Mouse (Mus musculus) heart, embryonic 13.5 days (tissue): ENCODE data around the gene Nr3c2. TPM values are rescaled to one million over a fixed set of nuclear protein-coding genes. Genes with fewer than 3 reads are reported as not detected.

Source experiments
- ATAC-seq: fragments of 200-750 bp; cut with Nextera tagmentation; 2 replicates; pipeline ENCODE4 v1.8.0; 2017; ENCODE audit warnings: moderate TSS enrichment; ENCODE audit not compliant: insufficient number of reproducible peaks, low FRiP score, low TSS enrichment; ENCODE audit errors: extremely low read depth
- H3K27ac ChIP-seq: fragments of 300-500 bp; sonication (generic); replicated peaks from 2 replicates; pipeline ENCODE4 v1.5.1; 2015; ENCODE audit warnings: moderate library complexity, mild to moderate bottlenecking, inconsistent platforms
- H3K27me3 ChIP-seq: fragments of 300-500 bp; sonication (generic); replicated peaks from 2 replicates; pipeline ENCODE4 v1.6.1; 2015; ENCODE audit warnings: mild to moderate bottlenecking, inconsistent platforms
- H3K36me3 ChIP-seq: fragments of 300-500 bp; sonication (generic); 2 replicates; pipeline ENCODE4 v1.6.1; 2015; ENCODE audit warnings: mild to moderate bottlenecking, inconsistent platforms
- H3K4me1 ChIP-seq: fragments of 300-500 bp; sonication (generic); 2 replicates; pipeline ENCODE4 v1.6.1; 2015; ENCODE audit warnings: inconsistent platforms
- H3K4me2 ChIP-seq: fragments of 300-500 bp; sonication (generic); 2 replicates; pipeline ENCODE4 v1.6.1; 2015; ENCODE audit warnings: inconsistent platforms, mild to moderate bottlenecking, moderate library complexity
- H3K4me3 ChIP-seq: fragments of 300-500 bp; sonication (generic); 2 replicates; pipeline ENCODE4 v1.5.1; 2015; ENCODE audit warnings: moderate library complexity, mild to moderate bottlenecking, inconsistent platforms
- H3K9ac ChIP-seq: fragments of 300-500 bp; sonication (generic); 2 replicates; pipeline ENCODE4 v1.6.1; 2015; ENCODE audit warnings: inconsistent platforms, mild to moderate bottlenecking, moderate library complexity
- H3K9me3 ChIP-seq: fragments of 300-500 bp; sonication (generic); 2 replicates; pipeline ENCODE4 v1.6.1; 2016; ENCODE audit warnings: inconsistent platforms
- WGBS: fragments of 180-500 bp; shearing (Covaris S2); methylation state at CpG from one replicate; pipeline ENCODE4 v1.1.7; 2015; ENCODE audit warnings: mixed read lengths; 5-methylcytosine and 5-hydroxymethylcytosine counted together
- polyA plus RNA-seq: library from polyadenylated mRNA; unstranded; fragments of >200 nt; fragmentation: Nextera tagmentation; extraction: Ambion mirVana; gene quantifications from 2 replicates; pipeline ENCODE4 v1.2.1, GENCODE M21; 2015

Nr3c2 gene
- polyA plus RNA-seq, 1 experiment from 2014 or later = 3.2 TPM

DNA sequence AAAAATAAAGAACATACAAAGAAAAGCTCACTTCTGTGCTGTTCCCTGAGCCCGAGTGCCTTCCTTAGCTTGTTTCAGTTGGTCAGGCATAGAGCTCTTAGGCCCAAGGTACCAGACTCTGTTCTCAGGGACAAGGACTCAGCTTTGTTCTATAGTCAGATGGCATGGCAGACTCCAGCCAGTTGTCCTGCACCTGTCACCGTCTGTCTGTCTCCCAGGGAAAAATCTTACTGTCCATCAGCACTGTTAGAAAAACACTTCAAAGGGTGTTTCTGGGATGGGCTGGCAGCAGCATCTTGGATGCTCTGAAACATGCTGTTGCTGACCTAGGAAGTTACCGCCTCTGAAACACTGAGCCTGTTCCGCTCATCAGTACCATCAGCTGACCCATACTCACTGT is 78.7 kb downstream of the Nr3c2 start:
- ATAC-seq = no peak

DNA sequence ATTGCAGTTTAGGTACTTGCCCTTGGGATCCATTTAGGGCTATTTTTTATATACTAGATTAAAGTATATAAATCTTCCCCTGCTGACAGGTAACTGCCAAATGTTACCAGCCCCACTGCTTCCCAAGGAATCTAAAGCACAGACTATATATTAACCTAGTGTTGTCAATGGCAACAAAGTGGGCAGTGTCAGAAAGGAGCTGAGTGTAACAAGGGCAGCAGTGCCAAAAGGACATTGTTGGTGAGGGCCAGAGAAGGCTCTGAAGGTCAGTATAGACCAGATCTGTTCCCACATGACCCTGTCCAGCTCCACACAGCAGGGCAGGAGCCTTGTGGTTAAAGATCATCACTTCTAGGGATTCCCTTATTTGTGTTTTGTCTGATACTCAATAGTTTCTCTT is 84.8 kb downstream of the Nr3c2 start:
- Histone ChIP-seq H3K27ac (no peak overlapping the region), H3K9ac (no peak overlapping the region), H3K4me2 (no peak overlapping the region), H3K9me3 (peaks cover 5% of the 10 kb centered on the region; the same call in 1 of the 2 replicates), H3K4me1 (peaks cover 8% of the 10 kb centered on the region; the same call in 1 of the 2 replicates), H3K36me3 (no peaks in the 10 kb centered on the region), H3K4me3 (no peak overlapping the region), H3K27me3 (no peaks in the 10 kb centered on the region)
- no peak for ATAC-seq

More for the DNA sequence above, 78.7 kb downstream of the Nr3c2 start:
- H3K4me1 ChIP-seq = peaks cover 6% of the 10 kb centered on the region
- H3K4me3 ChIP-seq = no peak overlapping the region
- WGBS = 79% methylated on average over 4 of the region's 4 CpGs
- no peaks in the 10 kb centered on the region for H3K27me3 ChIP-seq
- H3K9me3 ChIP-seq = peaks cover 5% of the 10 kb centered on the region; the same call in 1 of the 2 replicates
- H3K27ac ChIP-seq = no peak overlapping the region
- H3K36me3 ChIP-seq = no peaks in the 10 kb centered on the region
- no peak overlapping the region for H3K4me2 ChIP-seq
- no peak overlapping the region for H3K9ac ChIP-seq

DNA sequence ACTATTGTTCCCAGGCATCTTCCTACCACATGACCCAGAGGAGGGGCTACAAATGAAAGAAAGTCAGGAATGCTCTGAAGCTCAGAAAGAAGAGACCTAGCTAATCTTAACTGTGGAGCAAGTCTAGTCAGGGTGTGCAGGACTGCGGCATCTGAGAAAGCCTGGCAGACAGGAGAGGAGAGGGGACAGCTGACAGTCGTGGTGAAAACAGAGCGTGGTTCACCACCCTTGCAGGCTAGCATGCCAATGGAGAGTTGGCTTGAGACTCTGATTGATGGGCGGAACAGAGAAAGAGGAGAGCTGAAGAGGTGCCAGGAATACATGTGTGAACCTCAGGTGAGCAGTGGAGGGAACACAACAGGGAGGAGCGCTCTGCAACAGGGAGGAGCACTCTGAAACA is 85.6 kb downstream of the Nr3c2 start:
- 66% methylated on average over 5 of the region's 5 CpGs for WGBS
- no peak overlapping the region for H3K27ac ChIP-seq
- ATAC-seq = no peak

DNA sequence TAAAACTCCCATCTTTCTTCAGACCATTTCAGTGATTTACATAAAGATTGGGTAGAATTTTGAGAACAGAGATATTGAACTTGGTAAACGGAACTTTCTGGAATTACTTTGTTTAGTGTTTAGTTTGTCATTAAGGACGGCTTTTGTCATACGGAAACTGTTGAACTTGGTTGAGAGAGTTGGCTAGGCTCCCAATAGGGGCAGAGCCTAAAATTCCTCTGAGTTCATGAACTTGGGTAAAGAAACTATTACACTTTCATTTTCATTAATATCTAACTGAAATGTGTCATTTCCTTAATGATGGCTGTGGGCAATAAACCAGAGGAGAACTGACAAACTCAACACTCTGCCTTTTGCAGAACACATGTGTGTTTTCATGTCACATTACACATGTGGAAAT is 88.6 kb downstream of the Nr3c2 start:
- H3K36me3 ChIP-seq = no peaks in the 10 kb centered on the region
- H3K9me3 ChIP-seq = no peaks in the 10 kb centered on the region
- WGBS = 69% methylated on average over 3 of the region's 3 CpGs
- no peak overlapping the region for H3K9ac ChIP-seq
- H3K27ac ChIP-seq = no peak overlapping the region
- peaks cover 8% of the 10 kb centered on the region; the same call in 1 of the 2 replicates for H3K4me1 ChIP-seq
- no peak overlapping the region for H3K4me3 ChIP-seq
- H3K4me2 ChIP-seq = no peak overlapping the region
- ATAC-seq = no peak
- no peaks in the 10 kb centered on the region for H3K27me3 ChIP-seq

More for the DNA sequence above, 85.6 kb downstream of the Nr3c2 start:
- Histone ChIP-seq H3K4me2 (no peak overlapping the region), H3K4me3 (no peak overlapping the region), H3K9me3 (peaks cover 5% of the 10 kb centered on the region; the same call in 1 of the 2 replicates), H3K9ac (no peak overlapping the region), H3K4me1 (peaks cover 8% of the 10 kb centered on the region; the same call in 1 of the 2 replicates), H3K36me3 (no peaks in the 10 kb centered on the region), H3K27me3 (no peaks in the 10 kb centered on the region)

DNA sequence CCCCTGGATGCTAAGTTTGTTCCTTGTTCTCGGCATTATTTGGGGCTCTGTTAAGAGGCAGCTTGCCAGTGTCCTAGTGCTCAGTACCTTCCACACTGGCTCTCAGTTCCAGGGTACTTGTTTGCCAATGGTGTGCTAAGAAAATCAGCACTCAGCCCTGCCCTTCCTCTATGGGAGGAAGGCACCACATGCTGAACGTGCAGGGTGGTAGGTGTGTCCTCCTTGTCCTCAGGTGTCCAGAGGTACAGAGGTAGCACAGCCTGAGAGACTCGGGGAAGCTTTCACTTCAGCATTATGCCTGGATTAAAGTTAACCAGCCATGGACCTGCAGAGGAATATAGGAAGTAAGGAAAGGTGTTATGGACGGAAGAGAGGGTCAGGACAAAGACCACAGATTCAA is 99.0 kb downstream of the Nr3c2 start:
- no peak overlapping the region for H3K4me3 ChIP-seq
- no peaks in the 10 kb centered on the region for H3K27me3 ChIP-seq
- ATAC-seq = no peak
- H3K36me3 ChIP-seq = no peaks in the 10 kb centered on the region
- no peaks in the 10 kb centered on the region for H3K4me1 ChIP-seq
- H3K4me2 ChIP-seq = no peak overlapping the region
- no peaks in the 10 kb centered on the region; the same call in 1 of the 2 replicates for H3K9me3 ChIP-seq
- no peak overlapping the region for H3K9ac ChIP-seq
- 66% methylated on average over 4 of the region's 4 CpGs for WGBS
- no peak overlapping the region for H3K27ac ChIP-seq

DNA sequence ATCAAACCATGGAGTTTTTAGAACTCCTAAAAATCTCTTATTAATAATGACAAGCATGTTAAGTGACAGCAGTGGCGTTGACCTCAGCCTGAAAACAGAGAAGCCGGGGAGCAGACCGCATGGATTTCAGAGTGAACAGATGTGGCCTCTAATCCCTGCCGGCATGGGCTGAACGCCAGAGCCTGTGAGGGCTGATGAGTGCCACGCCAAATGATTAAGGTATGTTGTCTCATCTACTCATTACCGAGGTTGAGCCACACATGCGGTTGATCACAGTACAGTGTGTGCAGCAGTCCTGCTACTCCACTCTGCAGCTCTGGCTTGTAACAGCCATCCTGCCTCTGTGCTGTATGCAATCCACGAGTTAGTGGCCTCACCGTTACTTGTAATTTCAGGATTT is 110.2 kb downstream of the Nr3c2 start:
- H3K36me3 ChIP-seq = no peaks in the 10 kb centered on the region
- no peaks in the 10 kb centered on the region for H3K27me3 ChIP-seq
- no peak overlapping the region for H3K4me3 ChIP-seq
- ATAC-seq = no peak
- no peak overlapping the region for H3K9ac ChIP-seq
- no peaks in the 10 kb centered on the region for H3K4me1 ChIP-seq
- H3K9me3 ChIP-seq = no peaks in the 10 kb centered on the region
- H3K27ac ChIP-seq = no peak overlapping the region
- no peak overlapping the region for H3K4me2 ChIP-seq
- WGBS = 62% methylated on average over 10 of the region's 10 CpGs

DNA sequence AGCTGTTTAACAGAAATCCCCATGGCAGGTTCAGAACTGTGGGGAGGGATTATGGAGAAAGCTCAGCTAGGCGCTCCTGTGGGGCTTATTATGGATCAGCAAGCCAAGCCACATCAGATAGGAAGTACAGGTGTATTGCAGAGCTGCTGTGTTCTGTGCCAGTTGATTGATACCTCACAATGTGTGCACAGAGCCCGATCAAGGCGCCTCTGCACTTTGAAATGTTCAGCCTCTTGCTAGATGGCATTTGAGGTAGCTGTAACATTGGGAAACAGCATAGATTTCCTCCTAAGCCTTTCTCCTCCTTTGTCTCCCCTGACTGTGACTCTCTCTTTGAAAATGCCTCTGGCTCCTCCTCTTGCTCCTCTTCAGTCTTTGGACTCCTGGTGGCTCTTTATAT is 112.7 kb downstream of the Nr3c2 start:
- no peak overlapping the region for H3K9ac ChIP-seq
- H3K9me3 ChIP-seq = 0 out of 2 replicates have a peak, but pooled peaks cover 3% of the 10 kb centered on the region
- ATAC-seq = no peak
- H3K4me2 ChIP-seq = no peak overlapping the region
- no peaks in the 10 kb centered on the region for H3K36me3 ChIP-seq
- 61% methylated on average over 3 of the region's 3 CpGs for WGBS
- no peak overlapping the region for H3K27ac ChIP-seq
- H3K27me3 ChIP-seq = no peaks in the 10 kb centered on the region
- no peaks in the 10 kb centered on the region for H3K4me1 ChIP-seq
- no peak overlapping the region for H3K4me3 ChIP-seq

DNA sequence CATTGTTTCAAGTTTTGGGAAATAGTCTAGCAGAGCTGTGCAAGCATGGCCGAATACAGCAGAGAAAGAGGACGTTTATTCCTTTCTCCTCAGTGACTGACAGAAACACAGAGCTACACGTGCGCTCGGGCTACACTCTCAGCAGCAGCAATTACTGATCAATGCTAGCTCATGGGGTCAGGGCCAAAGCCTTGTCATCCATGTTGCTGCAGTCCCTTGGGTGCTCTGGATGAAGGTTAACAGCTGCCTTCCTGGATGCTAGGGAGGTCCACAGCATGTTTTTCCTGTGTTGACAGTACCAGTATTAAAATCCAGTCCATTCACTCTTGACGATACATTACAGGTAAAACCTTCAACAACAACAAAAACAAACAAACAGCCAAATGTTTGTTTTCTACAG is 113.4 kb downstream of the Nr3c2 start:
- no peaks in the 10 kb centered on the region for H3K27me3 ChIP-seq
- no peak overlapping the region for H3K4me3 ChIP-seq
- 73% methylated on average over 6 of the region's 6 CpGs for WGBS
- 0 out of 2 replicates have a peak, but pooled peaks cover 3% of the 10 kb centered on the region for H3K9me3 ChIP-seq
- H3K9ac ChIP-seq = no peak overlapping the region
- no peaks in the 10 kb centered on the region for H3K4me1 ChIP-seq
- H3K4me2 ChIP-seq = no peak overlapping the region
- no peaks in the 10 kb centered on the region for H3K36me3 ChIP-seq
- H3K27ac ChIP-seq = no peak overlapping the region
- no peak for ATAC-seq

DNA sequence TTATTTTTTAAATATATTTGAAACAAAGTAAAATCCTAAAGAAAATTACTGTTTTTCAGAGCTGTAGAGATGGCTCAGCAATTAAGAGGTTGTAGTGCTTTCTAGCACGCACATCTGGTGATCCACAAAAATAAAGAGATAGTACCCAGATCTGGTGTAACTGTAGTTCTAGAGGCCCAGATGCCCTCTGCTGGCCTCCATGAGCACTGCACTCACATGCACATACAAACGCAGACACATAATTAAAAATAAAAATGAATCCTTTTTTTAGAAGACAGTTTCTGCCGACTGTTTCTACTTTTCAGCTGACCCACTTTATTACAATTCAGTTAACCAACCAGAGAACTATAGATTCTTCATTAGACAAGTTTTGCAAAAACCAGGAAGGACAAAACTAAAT is 117.5 kb downstream of the Nr3c2 start:
- no peaks in the 10 kb centered on the region for H3K4me1 ChIP-seq
- 85% methylated on average over 3 of the region's 3 CpGs for WGBS
- H3K27ac ChIP-seq = no peak overlapping the region
- H3K36me3 ChIP-seq = no peaks in the 10 kb centered on the region
- no peak for ATAC-seq
- no peaks in the 10 kb centered on the region for H3K27me3 ChIP-seq
- H3K4me3 ChIP-seq = no peak overlapping the region
- H3K9ac ChIP-seq = no peak overlapping the region
- no peak overlapping the region for H3K4me2 ChIP-seq
- H3K9me3 ChIP-seq = 0 out of 2 replicates have a peak, but pooled peaks cover 3% of the 10 kb centered on the region

DNA sequence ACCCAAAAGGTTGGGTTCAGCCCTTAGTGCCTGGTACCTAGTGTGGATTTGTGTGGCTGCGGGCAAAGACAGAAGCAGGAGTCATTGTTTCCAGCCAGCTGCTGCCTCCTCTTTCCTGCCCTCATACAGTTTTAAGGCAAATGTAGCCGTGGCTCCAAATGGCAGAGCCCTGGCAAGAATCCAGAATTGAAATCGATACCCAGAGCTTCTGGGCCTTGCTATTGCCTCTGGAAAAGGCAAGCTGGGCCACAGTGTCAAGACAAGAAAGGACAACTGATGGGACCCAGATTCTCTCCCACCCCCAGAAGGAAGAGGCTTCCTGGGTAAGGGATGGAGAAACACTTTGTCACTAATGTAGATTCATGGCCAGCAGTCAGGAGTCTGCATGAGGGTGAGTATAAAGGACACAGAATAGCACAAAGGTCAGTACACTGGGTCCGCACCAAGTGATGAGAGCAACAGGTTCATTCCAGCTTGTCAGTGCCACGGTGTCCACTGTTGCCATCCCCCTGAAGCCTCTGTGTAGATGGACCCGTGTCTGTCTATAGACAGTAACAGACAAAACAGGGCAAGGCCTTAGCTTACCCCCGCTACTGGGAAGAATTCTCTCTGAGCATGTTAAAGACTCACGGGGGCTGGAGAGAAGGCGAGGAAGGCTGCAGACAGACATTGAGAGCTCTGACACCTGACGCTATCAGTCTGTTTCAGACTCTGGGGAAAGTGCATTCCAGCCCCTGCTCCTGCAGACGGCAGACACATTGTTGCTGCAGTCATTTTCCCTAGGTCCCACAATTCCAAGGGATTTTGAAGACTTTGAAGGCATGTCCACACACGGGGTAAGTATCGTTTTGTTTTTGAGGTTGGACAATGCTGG is 124.8 kb downstream of the Nr3c2 start:
- H3K27ac ChIP-seq = no peak overlapping the region
- 50% methylated on average over 13 of the region's 13 CpGs for WGBS
- no peak for ATAC-seq
- peaks cover 9% of the 10 kb centered on the region; the same call in 1 of the 2 replicates for H3K4me1 ChIP-seq
- H3K9ac ChIP-seq = no peak overlapping the region
- H3K4me2 ChIP-seq = no peak overlapping the region
- no peaks in the 10 kb centered on the region for H3K27me3 ChIP-seq
- H3K4me3 ChIP-seq = no peak overlapping the region
- no peaks in the 10 kb centered on the region for H3K36me3 ChIP-seq
- no peaks in the 10 kb centered on the region for H3K9me3 ChIP-seq

DNA sequence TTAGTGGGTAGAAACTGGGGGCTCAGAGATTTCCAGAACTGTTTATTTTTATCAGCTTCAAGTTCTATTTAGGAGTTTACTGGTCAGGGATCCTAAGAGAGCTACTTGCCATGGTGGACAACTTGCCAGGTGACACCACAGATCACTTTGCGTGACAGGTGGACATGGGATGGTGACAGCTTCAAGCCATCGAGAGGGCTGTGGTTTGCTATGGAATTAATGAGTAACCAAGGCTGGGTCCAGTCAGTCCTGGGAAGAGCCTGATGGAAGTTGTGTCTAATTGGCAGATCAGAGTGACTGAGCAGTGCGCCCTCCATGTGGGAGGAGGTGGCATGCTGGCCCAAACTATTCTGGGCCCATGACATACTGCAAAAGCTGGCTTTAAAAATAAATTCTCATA is 132.0 kb downstream of the Nr3c2 start:
- Histone ChIP-seq H3K4me1 (no peaks in the 10 kb centered on the region), H3K9ac (no peak overlapping the region), H3K27ac (no peak overlapping the region), H3K9me3 (no peaks in the 10 kb centered on the region), H3K27me3 (no peaks in the 10 kb centered on the region), H3K4me2 (no peak overlapping the region), H3K4me3 (no peak overlapping the region), H3K36me3 (no peaks in the 10 kb centered on the region)
- 75% methylated on average over 3 of the region's 3 CpGs for WGBS
- ATAC-seq = no peak
